Mouse (Mus musculus): ENCODE measurements around the gene Mrpl2. TPM values are rescaled to one million over a fixed set of nuclear protein-coding genes. Genes with fewer than 3 reads are reported as not detected.
A peak's percentile ranks its signal among the peaks of the same experiment; 100 is the strongest.

Mrpl2 gene
- polyA plus RNA-seq (2016; fragmentation: Nextera tagmentation; extraction: Ambion mirVana) = 126 and 129 TPM in 2 replicates

DNA sequence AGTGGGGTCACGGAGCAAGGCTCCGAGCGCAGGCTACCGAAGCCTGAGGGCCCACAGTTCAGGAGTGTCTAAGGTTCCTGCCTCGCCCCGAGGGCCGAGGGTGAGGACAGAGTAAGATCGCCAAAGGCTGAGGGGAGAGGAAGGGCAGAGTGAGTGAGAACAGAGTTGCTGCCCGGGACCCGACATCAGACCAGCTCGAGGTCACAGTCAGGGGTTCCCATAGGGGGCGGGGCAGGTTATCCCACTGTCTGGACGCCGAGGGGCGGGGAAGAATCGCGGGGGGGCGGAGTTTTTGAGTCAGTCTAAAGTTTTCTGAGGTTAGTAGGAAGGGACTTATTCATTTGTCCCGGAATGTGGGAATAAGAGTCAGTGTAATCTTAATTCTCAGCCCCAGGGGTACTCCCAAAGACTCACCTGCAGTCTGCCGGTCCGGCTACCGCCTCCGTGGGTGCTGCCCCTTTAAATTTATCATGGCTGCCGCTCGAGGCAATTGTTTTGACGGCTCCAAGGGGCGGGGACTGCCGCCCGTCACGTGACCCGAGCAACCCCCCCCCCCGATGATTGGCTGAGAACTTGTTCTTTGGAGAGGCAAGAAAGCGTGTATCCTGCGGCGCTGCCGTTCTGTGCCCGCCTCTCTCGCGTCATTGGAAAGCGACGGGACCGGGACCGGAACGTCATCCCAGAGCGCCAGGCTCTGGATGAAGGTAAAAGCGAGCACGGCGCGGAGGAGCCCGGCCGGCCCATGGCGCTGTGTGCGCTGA lies at the start of gene Mrpl2, which contains the start of gene Klc4:
Gene Mrpl2 (plus strand): TSS at position 669 of the 761 bp plus-strand sequence.
Gene Klc4 (minus strand): TSS at position 462 of the 761 bp plus-strand sequence.
- Histone ChIP-seq H3K36me3 (peaks cover 37% of the 10 kb centered on the region), H3K27ac (replicated peaks) (peak within 1 kb of the TSS; percentile 90), H3K4me1 (peaks cover 42% of the 10 kb centered on the region), H3K27me3 (ENCODE audit: low read depth, poor library complexity, severe bottlenecking) (no peaks in the 10 kb centered on the region), H3K9me3 (replicated peaks) (no peaks in the 10 kb centered on the region), H3K4me3 (peak within 1 kb of the TSS; percentile 80)
- under 1% methylated on average over 53 of the region's 53 CpGs for WGBS
- peak; percentile 100 for DNase-seq (ENCODE audit: low spot score)

- 91% methylated on average over 11 of the region's 11 CpGs for whole genome bisulfite sequencing
Observed at GRCm38 (mm10) chr17:46597956-46598355, 48.1 kb upstream of the Mrpl2 start.

DNA sequence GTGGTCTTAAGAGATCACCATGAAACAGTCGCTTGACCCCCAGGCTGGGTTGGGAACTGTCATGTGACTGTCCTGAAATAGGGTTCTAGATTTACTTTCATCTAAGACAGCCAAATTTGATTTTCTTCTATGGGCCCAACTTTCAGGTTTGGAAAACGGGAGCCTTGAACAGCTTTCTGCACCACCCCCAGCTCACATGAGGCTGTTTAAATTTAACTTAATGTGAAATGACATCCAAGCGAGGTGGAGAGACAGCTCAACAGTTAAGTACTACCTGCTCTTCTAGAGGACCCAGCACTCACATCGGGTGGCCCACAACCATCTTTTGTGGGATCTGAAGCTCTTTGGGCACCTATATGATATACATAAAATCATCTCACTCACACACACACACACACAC lies 47.1 kb upstream of the Mrpl2 start:
- 91% methylated on average over 4 of the region's 4 CpGs for WGBS
- no peak for DNase-seq (ENCODE audit: low spot score)
- H3K4me1 ChIP-seq = peaks cover 23% of the 10 kb centered on the region
- no peaks in the 10 kb centered on the region for H3K9me3 ChIP-seq (replicated peaks)
- no peaks in the 10 kb centered on the region for H3K27me3 ChIP-seq (ENCODE audit: low read depth, poor library complexity, severe bottlenecking)
- peaks cover 22% of the 10 kb centered on the region for H3K36me3 ChIP-seq
- no peak overlapping the region for H3K4me3 ChIP-seq
- no peak overlapping the region for H3K27ac ChIP-seq (replicated peaks)

More at GRCm38 (mm10) chr17:46597956-46598355, 48.1 kb upstream of the Mrpl2 start:
- DNase-seq (ENCODE audit: low spot score) = no peak
- 0 out of 2 replicates have a peak overlapping the region, but pooled peaks have one; percentile 1 for H3K27ac ChIP-seq (replicated peaks)
- no peak overlapping the region for H3K4me3 ChIP-seq
- H3K4me1 ChIP-seq = peaks cover 23% of the 10 kb centered on the region
- H3K9me3 ChIP-seq (replicated peaks) = no peaks in the 10 kb centered on the region
- no peaks in the 10 kb centered on the region for H3K27me3 ChIP-seq (ENCODE audit: low read depth, poor library complexity, severe bottlenecking)
- H3K36me3 ChIP-seq = peaks cover 22% of the 10 kb centered on the region

- Histone ChIP-seq H3K36me3 (peaks cover 22% of the 10 kb centered on the region), H3K27me3 (ENCODE audit: low read depth, poor library complexity, severe bottlenecking) (no peaks in the 10 kb centered on the region), H3K9me3 (replicated peaks) (no peaks in the 10 kb centered on the region), H3K27ac (replicated peaks) (no peak overlapping the region), H3K4me1 (peaks cover 25% of the 10 kb centered on the region), H3K4me3 (no peak overlapping the region)
- 92% methylated on average over 2 of the region's 2 CpGs for whole genome bisulfite sequencing
- no peak for DNase-seq (ENCODE audit: low spot score)
Observed at GRCm38 (mm10) chr17:46600569-46600968, 45.5 kb upstream of the Mrpl2 start.

DNA sequence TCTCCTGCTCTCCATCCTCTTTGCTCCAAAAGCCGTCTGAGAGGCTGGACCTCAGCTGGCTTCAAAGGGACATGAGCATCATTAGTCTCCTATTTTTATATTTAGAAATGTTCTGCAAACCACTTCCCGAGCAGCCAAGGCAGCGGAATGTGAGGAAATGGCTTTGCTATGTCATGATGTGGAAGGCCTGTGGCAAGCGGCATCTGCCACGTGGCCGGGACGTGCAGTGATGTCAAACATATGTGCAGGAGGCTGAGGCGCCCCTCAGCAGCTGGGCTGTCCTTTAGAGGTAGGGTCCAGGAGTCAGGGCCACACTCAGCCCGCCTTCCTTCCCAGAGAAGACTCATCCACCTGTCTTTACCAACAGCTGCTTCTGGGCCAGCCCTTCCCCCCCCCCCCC lies 43.8 kb upstream of the Mrpl2 start:
- no peak for DNase-seq (ENCODE audit: low spot score)
- Histone ChIP-seq H3K4me1 (peaks cover 30% of the 10 kb centered on the region), H3K27ac (replicated peaks) (peak overlapping the region; percentile 46; the same call in 1 of the 2 replicates), H3K36me3 (peaks cover 16% of the 10 kb centered on the region), H3K9me3 (replicated peaks) (no peaks in the 10 kb centered on the region), H3K4me3 (no peak overlapping the region), H3K27me3 (ENCODE audit: low read depth, poor library complexity, severe bottlenecking) (no peaks in the 10 kb centered on the region)
- WGBS = 90% methylated on average over 9 of the region's 9 CpGs

DNA sequence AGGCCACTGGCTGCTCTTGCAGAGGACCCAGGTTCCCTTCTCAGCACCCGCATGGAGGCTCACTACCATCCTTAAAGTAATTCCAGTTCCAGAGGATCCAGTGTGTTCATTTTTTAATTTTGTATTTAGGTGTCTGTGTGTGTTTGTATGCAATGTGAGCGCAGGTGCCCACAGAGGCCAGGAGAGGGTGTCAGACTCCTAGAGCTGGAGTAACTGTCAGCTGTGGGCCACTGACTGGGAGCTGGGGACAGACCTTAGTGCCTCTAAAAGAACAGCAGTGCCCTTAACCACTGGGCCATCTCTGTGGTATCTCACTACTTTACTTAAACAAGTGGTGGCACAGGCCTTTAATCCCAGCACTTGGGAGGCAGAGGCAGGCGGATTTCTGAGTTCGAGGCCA lies 42.8 kb upstream of the Mrpl2 start:
- Histone ChIP-seq H3K4me3 (no peak overlapping the region), H3K27me3 (ENCODE audit: low read depth, poor library complexity, severe bottlenecking) (no peaks in the 10 kb centered on the region), H3K9me3 (replicated peaks) (no peaks in the 10 kb centered on the region), H3K27ac (replicated peaks) (no peak overlapping the region), H3K4me1 (peaks cover 28% of the 10 kb centered on the region), H3K36me3 (peaks cover 6% of the 10 kb centered on the region)
- no peak for DNase-seq (ENCODE audit: low spot score)
- 100% methylated on average over 4 of the region's 4 CpGs for WGBS

GRCm38 (mm10) chr17:46605126-46605525 lies 40.9 kb upstream of the Mrpl2 start:
- 88% methylated on average over 5 of the region's 5 CpGs for WGBS
- Histone ChIP-seq H3K4me3 (no peak overlapping the region), H3K27ac (replicated peaks) (peak overlapping the region; percentile 30; the same call in 1 of the 2 replicates), H3K36me3 (peaks cover 5% of the 10 kb centered on the region), H3K27me3 (ENCODE audit: low read depth, poor library complexity, severe bottlenecking) (no peaks in the 10 kb centered on the region), H3K4me1 (peaks cover 29% of the 10 kb centered on the region), H3K9me3 (replicated peaks) (no peaks in the 10 kb centered on the region)
- no peak for DNase-seq (ENCODE audit: low spot score)

DNA sequence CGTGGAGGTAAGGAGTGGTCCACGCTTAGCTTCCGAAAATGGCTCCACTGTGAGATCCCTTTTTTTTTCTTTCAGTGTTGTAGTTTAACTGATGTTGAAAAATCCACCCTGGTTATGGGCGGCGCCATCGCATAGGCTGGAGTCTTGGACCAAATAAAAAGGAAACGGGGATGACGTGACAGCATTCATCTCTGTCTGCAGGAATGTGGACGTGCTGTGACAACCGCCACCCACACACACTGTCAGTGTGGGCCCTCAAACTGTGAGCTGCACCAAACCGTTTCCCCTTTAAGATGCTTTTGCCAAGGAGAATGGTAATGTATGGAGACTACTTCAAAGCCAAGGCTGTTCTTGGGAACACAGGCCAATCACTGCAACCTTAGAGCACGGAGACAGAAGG lies 40.0 kb upstream of the Mrpl2 start:
- Histone ChIP-seq H3K9me3 (replicated peaks) (no peaks in the 10 kb centered on the region), H3K27me3 (ENCODE audit: low read depth, poor library complexity, severe bottlenecking) (no peaks in the 10 kb centered on the region), H3K36me3 (peaks cover 10% of the 10 kb centered on the region), H3K4me1 (peaks cover 31% of the 10 kb centered on the region), H3K4me3 (no peak overlapping the region), H3K27ac (replicated peaks) (no peak overlapping the region)
- DNase-seq (ENCODE audit: low spot score) = no peak
- 88% methylated on average over 12 of the region's 12 CpGs for WGBS

DNA sequence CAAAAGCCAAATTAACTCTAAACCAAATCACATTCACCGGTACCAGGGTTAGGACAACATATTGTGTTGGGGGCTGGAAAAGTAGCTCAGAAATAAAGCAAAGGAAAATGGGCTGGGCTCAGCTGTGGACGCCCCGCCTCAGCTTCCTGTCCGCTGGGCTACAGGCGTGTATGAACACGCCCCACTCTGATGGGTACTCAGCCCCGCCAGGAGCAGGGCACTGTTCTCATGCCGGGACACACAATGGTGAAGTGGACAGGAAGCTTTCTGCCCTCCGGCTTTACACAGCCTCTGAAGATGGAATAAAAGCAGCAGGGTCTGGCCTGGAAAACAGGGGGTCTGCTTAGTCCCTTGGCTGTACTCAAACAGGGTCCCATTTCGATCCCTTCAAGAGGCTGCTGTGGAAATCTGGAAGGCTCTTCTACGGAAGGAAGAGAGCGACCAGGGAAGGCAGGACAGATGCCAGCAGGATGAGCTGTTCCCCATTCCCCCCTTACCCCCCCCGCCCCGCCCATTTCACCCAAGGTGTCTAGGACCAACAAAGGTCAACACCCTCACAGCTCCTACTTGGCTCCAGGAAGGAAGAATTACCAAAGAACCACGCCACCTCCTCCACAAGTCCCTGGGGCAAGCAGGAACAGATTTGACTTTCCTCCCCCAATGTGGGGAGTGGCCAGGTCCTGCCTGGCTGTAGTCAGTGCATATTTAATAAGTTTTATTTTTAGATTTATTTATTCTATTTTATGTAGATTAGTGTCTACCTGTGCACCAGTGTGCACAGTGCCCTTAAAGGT lies 36.1 kb upstream of the Mrpl2 start:
- WGBS = 80% methylated on average over 15 of the region's 15 CpGs
- H3K27ac ChIP-seq (replicated peaks) = 0 out of 2 replicates have a peak overlapping the region, but pooled peaks have one; percentile 23
- H3K4me1 ChIP-seq = peaks cover 37% of the 10 kb centered on the region
- no peak for DNase-seq (ENCODE audit: low spot score)
- H3K9me3 ChIP-seq (replicated peaks) = no peaks in the 10 kb centered on the region
- no peaks in the 10 kb centered on the region for H3K27me3 ChIP-seq (ENCODE audit: low read depth, poor library complexity, severe bottlenecking)
- H3K4me3 ChIP-seq = no peak overlapping the region
- peaks cover 16% of the 10 kb centered on the region for H3K36me3 ChIP-seq

- peaks cover 28% of the 10 kb centered on the region for H3K4me1 ChIP-seq
- no peak overlapping the region for H3K4me3 ChIP-seq
- no peaks in the 10 kb centered on the region for H3K9me3 ChIP-seq (replicated peaks)
- DNase-seq (ENCODE audit: low spot score) = no peak
- H3K27me3 ChIP-seq (ENCODE audit: low read depth, poor library complexity, severe bottlenecking) = no peaks in the 10 kb centered on the region
- no peak overlapping the region for H3K27ac ChIP-seq (replicated peaks)
- H3K36me3 ChIP-seq = peaks cover 16% of the 10 kb centered on the region
- 94% methylated on average over 6 of the region's 6 CpGs for WGBS
Observed at GRCm38 (mm10) chr17:46611316-46611715, 34.7 kb upstream of the Mrpl2 start.

DNA sequence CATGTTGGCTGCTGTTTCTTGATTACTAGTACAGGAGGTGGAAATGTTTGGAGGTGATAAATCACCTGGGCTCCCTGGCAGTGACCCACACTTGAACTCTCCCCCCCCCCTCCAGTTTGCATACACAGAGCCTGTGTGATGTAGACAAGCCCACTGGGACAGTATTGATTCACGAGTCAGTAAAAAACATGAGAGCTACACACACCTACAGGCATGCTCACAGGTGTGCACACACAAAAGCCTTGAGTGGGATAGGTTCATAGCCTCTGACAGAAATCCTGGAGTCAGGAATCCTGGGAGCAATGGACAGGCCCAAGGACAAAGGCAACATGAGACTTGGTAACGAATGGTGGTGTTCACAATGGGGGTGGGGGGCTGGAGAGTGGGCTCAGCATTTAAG lies 33.8 kb upstream of the Mrpl2 start:
- no peak overlapping the region for H3K4me3 ChIP-seq
- DNase-seq (ENCODE audit: low spot score) = no peak
- peaks cover 16% of the 10 kb centered on the region for H3K36me3 ChIP-seq
- peaks cover 36% of the 10 kb centered on the region for H3K4me1 ChIP-seq
- WGBS = 89% methylated on average over 2 of the region's 2 CpGs
- H3K27ac ChIP-seq (replicated peaks) = no peak overlapping the region
- H3K27me3 ChIP-seq (ENCODE audit: low read depth, poor library complexity, severe bottlenecking) = no peaks in the 10 kb centered on the region
- H3K9me3 ChIP-seq (replicated peaks) = no peaks in the 10 kb centered on the region

DNA sequence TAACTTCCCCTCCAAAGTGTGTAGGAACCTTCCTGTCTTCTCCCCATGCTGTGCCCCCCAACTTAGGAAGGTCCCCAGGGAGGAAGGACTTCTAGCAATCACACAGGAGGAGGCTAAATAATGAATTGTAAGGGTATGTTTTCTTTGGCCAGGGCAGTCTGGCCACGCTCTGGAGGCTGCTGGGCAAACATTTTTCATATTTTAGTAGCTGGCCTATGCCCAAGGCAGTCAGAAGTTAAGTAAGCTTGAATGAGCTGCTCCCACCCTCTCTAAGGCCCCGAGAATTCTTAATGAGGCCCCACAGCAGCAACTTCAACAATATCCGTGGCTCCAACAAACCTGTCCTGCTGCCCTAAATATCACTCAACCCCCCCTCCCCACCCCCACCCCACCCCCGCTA lies 33.2 kb upstream of the Mrpl2 start:
- Histone ChIP-seq H3K4me3 (no peak overlapping the region), H3K27me3 (ENCODE audit: low read depth, poor library complexity, severe bottlenecking) (no peaks in the 10 kb centered on the region), H3K36me3 (peaks cover 16% of the 10 kb centered on the region), H3K27ac (replicated peaks) (no peak overlapping the region), H3K4me1 (peaks cover 43% of the 10 kb centered on the region), H3K9me3 (replicated peaks) (no peaks in the 10 kb centered on the region)
- DNase-seq (ENCODE audit: low spot score) = no peak
- 63% methylated on average over 4 of the region's 4 CpGs for WGBS

- Histone ChIP-seq H3K27me3 (ENCODE audit: low read depth, poor library complexity, severe bottlenecking) (no peaks in the 10 kb centered on the region), H3K4me1 (peaks cover 47% of the 10 kb centered on the region), H3K4me3 (no peak overlapping the region), H3K36me3 (peaks cover 16% of the 10 kb centered on the region), H3K9me3 (replicated peaks) (no peaks in the 10 kb centered on the region), H3K27ac (replicated peaks) (no peak overlapping the region)
- no peak for DNase-seq (ENCODE audit: low spot score)
- 57% methylated on average over 3 of the region's 3 CpGs for WGBS
Observed at GRCm38 (mm10) chr17:46613229-46613628, 32.8 kb upstream of the Mrpl2 start.
